Mouse (Mus musculus): ENCODE measurements at regions not wholly inside any gene's neighbourhood (a gene's known extent, or its start where the extent isn't known, plus 50 kb on each side); places are given as distances from the start of the nearest gene placed in this dataset.

- Histone ChIP-seq H3K27me3 (ENCODE audit: control insufficient read depth, insufficient read depth, low read length) (no peaks in the 10 kb centered on the region), H3K36me3 (ENCODE audit: control insufficient read depth, insufficient read depth, low read length) (no peaks in the 10 kb centered on the region), H3K9ac (ENCODE audit: low read depth, low read length) (no peak overlapping the region), H3K27ac (replicated peaks; ENCODE audit: insufficient read depth, low read depth, low read length) (no peak overlapping the region), H3K4me1 (ENCODE audit: control insufficient read depth, insufficient read depth, low read length) (no peaks in the 10 kb centered on the region), H3K79me2 (ENCODE audit: control insufficient read depth, insufficient read depth, low read length) (no peaks in the 10 kb centered on the region), H3K4me3 (ENCODE audit: insufficient read depth, low read depth, low read length) (no peak overlapping the region)
- DNase-seq (ENCODE audit: extremely low read depth, low read depth, low spot score) = no peak
- TF ChIP-seq CTCF (IDR thresholded peaks at IDR 0.05; ENCODE audit: low read depth, low read length) = no peak
- no peak for TF ChIP-seq POLR2A (IDR thresholded peaks at IDR 0.05; ENCODE audit: extremely low read depth, insufficient read depth, low read length)
- 74% methylated on average over 4 of the region's 4 CpGs for WGBS
Measured at GRCm38 (mm10) chr3:58182299-58182698, 232.2 kb upstream of the Tsc22d2 start.

DNA sequence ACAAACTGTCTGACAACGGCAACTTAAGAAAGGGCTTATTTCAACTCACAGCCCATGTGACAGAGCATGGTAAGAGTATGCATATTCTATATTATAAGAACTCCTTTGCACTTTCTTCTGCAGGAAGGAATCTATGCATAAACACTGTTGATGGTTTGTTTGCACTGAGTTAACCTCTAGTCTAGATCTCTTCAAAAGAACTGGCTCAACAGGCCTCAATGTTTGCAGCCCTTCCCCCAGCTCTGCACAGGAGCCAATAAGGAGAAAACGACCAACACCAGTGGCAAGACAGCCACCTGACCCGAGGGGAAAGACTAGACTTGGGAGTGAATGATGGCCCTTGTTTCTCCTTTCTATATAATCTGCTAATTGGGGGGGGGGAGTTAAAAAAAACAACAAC is 231.2 kb upstream of the Tsc22d2 start:
- DNase-seq (ENCODE audit: extremely low read depth, low read depth, low spot score) = no peak
- Histone ChIP-seq H3K4me1 (ENCODE audit: control insufficient read depth, insufficient read depth, low read length) (no peaks in the 10 kb centered on the region), H3K27me3 (ENCODE audit: control insufficient read depth, insufficient read depth, low read length) (no peaks in the 10 kb centered on the region), H3K9ac (ENCODE audit: low read depth, low read length) (no peak overlapping the region), H3K79me2 (ENCODE audit: control insufficient read depth, insufficient read depth, low read length) (no peaks in the 10 kb centered on the region), H3K27ac (replicated peaks; ENCODE audit: insufficient read depth, low read depth, low read length) (no peak overlapping the region), H3K4me3 (ENCODE audit: insufficient read depth, low read depth, low read length) (no peak overlapping the region), H3K36me3 (ENCODE audit: control insufficient read depth, insufficient read depth, low read length) (no peaks in the 10 kb centered on the region)
- WGBS = 48% methylated on average over 3 of the region's 3 CpGs
- TF ChIP-seq POLR2A (IDR thresholded peaks at IDR 0.05; ENCODE audit: extremely low read depth, insufficient read depth, low read length) (no peak), CTCF (IDR thresholded peaks at IDR 0.05; ENCODE audit: low read depth, low read length) (no peak)

DNA sequence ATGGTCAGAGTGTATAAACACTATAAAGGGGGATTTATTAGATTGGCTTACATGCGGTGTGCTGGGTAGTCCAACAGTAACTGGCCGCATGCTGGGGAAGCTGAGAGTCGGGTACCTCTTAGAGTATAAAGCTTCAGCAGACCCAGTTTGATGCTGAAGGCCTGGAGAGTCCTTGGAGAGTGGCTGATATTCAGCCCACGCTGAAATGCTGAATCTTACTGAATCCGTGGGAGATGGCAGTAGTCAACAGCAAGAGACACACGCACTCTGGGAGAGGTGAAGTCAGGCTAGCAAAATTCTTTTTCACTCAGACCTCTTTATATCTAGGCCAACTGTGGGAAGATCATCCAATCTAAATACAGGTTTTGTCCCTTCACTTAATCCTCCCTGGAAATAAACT is 214.1 kb upstream of the Tsc22d2 start:
- TF ChIP-seq CTCF (IDR thresholded peaks at IDR 0.05; ENCODE audit: low read depth, low read length) = no peak
- no peak for TF ChIP-seq POLR2A (IDR thresholded peaks at IDR 0.05; ENCODE audit: extremely low read depth, insufficient read depth, low read length)
- H3K27ac ChIP-seq (replicated peaks; ENCODE audit: insufficient read depth, low read depth, low read length) = no peak overlapping the region
- no peaks in the 10 kb centered on the region for H3K4me1 ChIP-seq (ENCODE audit: control insufficient read depth, insufficient read depth, low read length)
- no peak overlapping the region for H3K4me3 ChIP-seq (ENCODE audit: insufficient read depth, low read depth, low read length)
- WGBS = 93% methylated on average over 6 of the region's 6 CpGs
- no peaks in the 10 kb centered on the region for H3K79me2 ChIP-seq (ENCODE audit: control insufficient read depth, insufficient read depth, low read length)
- no peaks in the 10 kb centered on the region for H3K36me3 ChIP-seq (ENCODE audit: control insufficient read depth, insufficient read depth, low read length)
- H3K27me3 ChIP-seq (ENCODE audit: control insufficient read depth, insufficient read depth, low read length) = no peaks in the 10 kb centered on the region
- DNase-seq (ENCODE audit: extremely low read depth, low read depth, low spot score) = no peak
- H3K9ac ChIP-seq (ENCODE audit: low read depth, low read length) = no peak overlapping the region

- 77% methylated on average over 5 of the region's 5 CpGs for WGBS
- H3K4me1 ChIP-seq (ENCODE audit: control insufficient read depth, insufficient read depth, low read length) = peaks cover 6% of the 10 kb centered on the region
- no peak for DNase-seq (ENCODE audit: extremely low read depth, low read depth, low spot score)
- H3K9ac ChIP-seq (ENCODE audit: low read depth, low read length) = no peak overlapping the region
- no peaks in the 10 kb centered on the region for H3K79me2 ChIP-seq (ENCODE audit: control insufficient read depth, insufficient read depth, low read length)
- TF ChIP-seq CTCF (IDR thresholded peaks at IDR 0.05; ENCODE audit: low read depth, low read length) = no peak
- H3K27ac ChIP-seq (replicated peaks; ENCODE audit: insufficient read depth, low read depth, low read length) = no peak overlapping the region
- no peaks in the 10 kb centered on the region for H3K27me3 ChIP-seq (ENCODE audit: control insufficient read depth, insufficient read depth, low read length)
- no peaks in the 10 kb centered on the region for H3K36me3 ChIP-seq (ENCODE audit: control insufficient read depth, insufficient read depth, low read length)
- no peak overlapping the region for H3K4me3 ChIP-seq (ENCODE audit: insufficient read depth, low read depth, low read length)
Measured at GRCm38 (mm10) chr3:58202816-58203215, 211.7 kb upstream of the Tsc22d2 start.

DNA sequence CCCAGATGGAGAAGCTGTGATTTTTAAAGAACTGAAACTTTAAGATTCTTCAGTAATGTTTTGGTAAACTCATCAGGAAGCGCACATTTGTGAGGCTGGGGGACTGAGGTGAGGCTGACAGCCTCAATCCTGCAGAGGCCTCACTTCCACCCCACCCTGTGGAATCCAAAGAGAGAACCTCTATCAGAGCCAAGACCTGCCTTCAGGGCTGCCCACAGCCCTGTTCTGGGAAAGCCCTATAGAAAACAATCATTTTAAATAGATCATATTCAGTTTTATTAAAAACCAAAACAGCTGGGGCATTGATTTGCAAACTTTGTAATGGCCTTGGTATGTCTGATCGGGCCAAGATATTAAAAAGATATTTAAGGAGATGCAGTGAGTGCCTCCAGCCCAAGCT is 210.7 kb upstream of the Tsc22d2 start:
- no peak for DNase-seq (ENCODE audit: extremely low read depth, low read depth, low spot score)

DNA sequence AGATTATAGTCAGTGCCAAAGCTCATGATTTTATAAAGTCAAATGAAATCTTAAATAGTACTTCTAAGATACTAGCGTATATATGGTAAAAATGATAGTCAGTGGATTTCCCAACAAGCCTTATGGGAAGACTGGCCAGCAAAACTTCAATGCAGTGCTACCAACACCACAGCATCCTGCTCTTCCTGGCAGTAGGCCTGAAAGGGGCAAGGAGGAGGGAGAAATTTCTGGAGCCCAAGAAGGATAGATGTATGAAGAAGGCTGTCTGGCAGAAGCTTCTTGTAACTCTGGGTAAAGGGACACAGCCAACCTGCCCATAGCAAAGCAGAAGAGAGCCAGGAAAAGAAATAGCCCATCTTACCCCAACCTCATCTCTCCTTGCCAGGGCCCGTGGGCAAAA is 209.0 kb upstream of the Tsc22d2 start:
- no peaks in the 10 kb centered on the region for H3K36me3 ChIP-seq (ENCODE audit: control insufficient read depth, insufficient read depth, low read length)

More for the DNA sequence above, 210.7 kb upstream of the Tsc22d2 start:
- no peaks in the 10 kb centered on the region for H3K27me3 ChIP-seq (ENCODE audit: control insufficient read depth, insufficient read depth, low read length)
- H3K79me2 ChIP-seq (ENCODE audit: control insufficient read depth, insufficient read depth, low read length) = no peaks in the 10 kb centered on the region
- WGBS = 97% methylated on average over 2 of the region's 2 CpGs
- no peak overlapping the region for H3K4me3 ChIP-seq (ENCODE audit: insufficient read depth, low read depth, low read length)
- TF ChIP-seq POLR2A (IDR thresholded peaks at IDR 0.05; ENCODE audit: extremely low read depth, insufficient read depth, low read length) (no peak), CTCF (IDR thresholded peaks at IDR 0.05; ENCODE audit: low read depth, low read length) (no peak)
- no peak overlapping the region for H3K9ac ChIP-seq (ENCODE audit: low read depth, low read length)
- peaks cover 6% of the 10 kb centered on the region for H3K4me1 ChIP-seq (ENCODE audit: control insufficient read depth, insufficient read depth, low read length)
- H3K27ac ChIP-seq (replicated peaks; ENCODE audit: insufficient read depth, low read depth, low read length) = no peak overlapping the region
- no peaks in the 10 kb centered on the region for H3K36me3 ChIP-seq (ENCODE audit: control insufficient read depth, insufficient read depth, low read length)

More for the DNA sequence above, 209.0 kb upstream of the Tsc22d2 start:
- Histone ChIP-seq H3K4me1 (ENCODE audit: control insufficient read depth, insufficient read depth, low read length) (peaks cover 6% of the 10 kb centered on the region), H3K79me2 (ENCODE audit: control insufficient read depth, insufficient read depth, low read length) (no peaks in the 10 kb centered on the region), H3K4me3 (ENCODE audit: insufficient read depth, low read depth, low read length) (no peak overlapping the region), H3K9ac (ENCODE audit: low read depth, low read length) (no peak overlapping the region), H3K27ac (replicated peaks; ENCODE audit: insufficient read depth, low read depth, low read length) (0 out of 2 replicates have a peak overlapping the region, but pooled peaks have one; percentile 1), H3K27me3 (ENCODE audit: control insufficient read depth, insufficient read depth, low read length) (no peaks in the 10 kb centered on the region)
- 97% methylated on average over 2 of the region's 2 CpGs for WGBS
- no peak for DNase-seq (ENCODE audit: extremely low read depth, low read depth, low spot score)
- TF ChIP-seq CTCF (IDR thresholded peaks at IDR 0.05; ENCODE audit: low read depth, low read length) (no peak), POLR2A (IDR thresholded peaks at IDR 0.05; ENCODE audit: extremely low read depth, insufficient read depth, low read length) (no peak)

All from liver, adult 2 months (tissue).